Mouse (Mus musculus): Measurements from ENCODE around the gene Spag8.

Gene Spag8

DNA sequence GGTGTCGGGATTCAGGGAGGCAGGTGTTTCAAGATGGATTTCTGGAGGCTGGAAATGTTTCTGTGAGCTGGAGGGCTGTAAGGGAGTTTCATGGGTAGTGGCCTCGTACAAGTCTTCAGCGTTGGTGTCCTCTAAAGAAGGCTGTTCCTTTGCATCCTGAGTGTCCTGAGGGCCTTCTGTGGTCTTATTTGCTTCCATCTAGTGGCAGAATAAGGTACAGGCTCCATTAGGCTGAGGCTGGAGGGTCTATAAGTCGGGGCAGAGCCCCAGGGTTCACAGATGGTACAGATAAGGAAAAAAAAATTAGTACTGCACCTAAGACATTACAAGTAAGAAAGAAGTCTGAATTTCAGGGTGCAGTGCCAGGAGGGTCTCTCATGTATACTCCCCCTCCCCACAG, 13.0 kb upstream of the Spag8 start:
- ChIA-PET CTCF (interaction anchor here in 3 of 4 experiments (0.5 to 2.3 kb wide), 14 partner anchors 9 to 143 kb away, joined by 3 to 13 read pairs (median 3); no protein-coding TSS in a partner anchor), POLR2A (no interaction called here)

DNA sequence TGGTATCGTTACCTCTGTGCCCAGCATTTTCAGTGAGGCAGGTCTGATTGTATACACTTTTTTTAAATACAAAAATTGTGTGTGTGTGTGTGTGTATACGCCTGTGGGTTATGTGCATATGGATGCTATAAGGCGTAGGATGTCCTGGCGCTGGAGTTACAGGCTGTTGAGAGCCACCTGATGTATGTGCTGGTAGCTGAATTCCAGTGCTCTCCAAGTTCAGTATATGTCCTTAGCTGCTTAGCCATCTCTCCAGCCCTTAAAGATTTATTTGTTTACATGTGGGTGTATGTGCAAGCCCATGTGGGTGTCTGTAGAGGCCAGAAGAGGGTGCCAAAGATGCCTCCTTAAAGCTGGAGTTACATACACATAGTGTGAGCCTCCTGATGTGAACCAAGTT, 3.8 kb upstream of the Spag8 start:
- ChIA-PET CTCF (interaction anchor here in 3 of 4 experiments (0.6 to 1.9 kb wide), 14 partner anchors 10 to 610 kb away, joined by 3 to 11 read pairs (median 4); no protein-coding TSS in a partner anchor), POLR2A (interaction anchor here in 2 of 4 experiments (0.9 to 2.7 kb wide), 9 partner anchors 9 to 95 kb away, joined by 3 to 14 read pairs (median 4); partner anchors contain the start of genes Creb3 (in 2 of the 2) and Tln1 (in 2 of the 2))

DNA sequence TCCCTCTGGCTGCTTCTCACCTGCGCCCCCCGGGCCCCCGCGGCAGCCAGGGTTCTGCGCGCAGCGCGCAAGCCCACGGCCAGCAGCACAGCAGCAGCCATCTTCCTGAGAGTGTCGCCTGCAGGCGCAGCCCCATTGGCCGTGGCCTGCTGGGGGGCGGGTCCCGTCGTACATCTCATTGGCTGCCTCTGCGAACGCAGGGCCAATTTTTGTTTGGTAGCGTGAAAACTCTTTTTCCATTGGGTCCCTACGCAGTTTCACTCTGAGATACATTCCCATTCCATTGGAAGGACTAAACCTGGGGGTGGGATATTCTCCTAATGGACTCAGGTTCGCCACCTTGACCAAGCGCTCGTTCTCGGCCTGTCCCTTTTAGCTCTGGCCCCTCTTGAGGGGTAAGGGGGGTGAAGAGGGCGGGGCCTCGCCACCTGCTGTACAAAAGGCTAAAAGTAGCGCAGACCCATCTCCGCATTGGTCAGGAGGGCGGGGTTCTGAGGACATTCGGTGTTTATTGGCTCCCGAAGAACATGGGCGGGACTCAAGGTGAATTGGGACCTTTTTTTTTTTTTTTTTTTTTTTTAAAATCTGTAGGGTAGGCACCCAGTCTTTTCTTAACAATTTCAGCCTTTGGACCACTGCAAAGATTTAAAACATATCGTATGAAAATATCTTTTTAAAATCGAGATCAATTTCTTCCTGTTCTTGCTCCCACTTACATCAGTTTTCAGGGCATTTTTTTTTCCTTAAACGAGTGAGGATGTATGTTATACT, 3.1 kb upstream of the Spag8 start, which contains the start of gene Hint2:
Gene Hint2 (minus strand): TSS at position 128 of the 771 bp plus-strand sequence.
- POLR2A ChIA-PET, result interaction anchor here in 3 of 4 experiments (0.6 to 2.7 kb wide), 16 partner anchors 9 to 656 kb away, joined by 3 to 14 read pairs (median 4); partner anchors contain the start of genes Creb3 (in 2 of the 3) and Tln1 (in 2 of the 3)
- CTCF ChIA-PET, result interaction anchor here in 3 of 4 experiments (0.6 to 1.9 kb wide), 16 partner anchors 11 to 609 kb away, joined by 3 to 11 read pairs (median 4); no protein-coding TSS in a partner anchor

DNA sequence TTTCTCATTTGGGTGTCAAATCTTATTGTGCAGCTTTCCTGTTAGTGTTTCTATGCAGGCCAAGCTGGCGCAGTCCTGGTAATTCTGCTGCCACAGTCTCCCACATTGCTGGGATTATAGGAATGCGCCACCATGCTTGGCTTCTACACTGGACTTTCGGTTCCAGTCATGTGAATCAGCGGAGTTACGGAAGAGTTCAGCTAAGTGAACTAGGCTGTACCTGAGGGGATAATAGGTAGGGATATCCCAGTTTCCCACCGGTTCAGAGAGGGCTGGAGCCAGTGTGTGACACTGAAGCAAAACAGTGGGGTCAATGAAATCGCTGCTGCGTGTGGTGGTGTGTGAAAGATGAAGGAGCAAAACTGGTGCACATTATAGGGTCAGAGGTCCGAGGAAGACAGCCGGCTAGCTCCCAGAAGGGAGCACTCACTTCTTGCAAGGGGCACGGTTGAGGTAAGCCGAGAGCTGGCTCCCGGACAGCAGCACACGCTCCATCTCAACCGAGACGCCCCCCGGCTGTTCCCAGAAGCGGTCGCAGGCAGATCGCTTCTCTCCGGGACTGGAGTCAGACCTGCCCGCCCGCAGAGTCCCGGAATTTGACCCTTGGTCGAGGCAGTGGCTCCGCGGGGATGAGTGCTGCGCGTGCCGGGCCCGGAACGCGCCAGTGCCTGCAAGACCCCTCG, 2.4 kb upstream of the Spag8 start:
- ChIA-PET CTCF (interaction anchor here in 3 of 4 experiments (0.7 to 1.9 kb wide), 13 partner anchors 16 to 224 kb away, joined by 3 to 11 read pairs (median 4); no protein-coding TSS in a partner anchor), POLR2A (interaction anchor here in 3 of 4 experiments (0.6 to 2.7 kb wide), 14 partner anchors 8 to 655 kb away, joined by 3 to 14 read pairs (median 4); partner anchors contain the start of genes Creb3 (in 2 of the 3) and Tln1 (in 2 of the 3))

DNA sequence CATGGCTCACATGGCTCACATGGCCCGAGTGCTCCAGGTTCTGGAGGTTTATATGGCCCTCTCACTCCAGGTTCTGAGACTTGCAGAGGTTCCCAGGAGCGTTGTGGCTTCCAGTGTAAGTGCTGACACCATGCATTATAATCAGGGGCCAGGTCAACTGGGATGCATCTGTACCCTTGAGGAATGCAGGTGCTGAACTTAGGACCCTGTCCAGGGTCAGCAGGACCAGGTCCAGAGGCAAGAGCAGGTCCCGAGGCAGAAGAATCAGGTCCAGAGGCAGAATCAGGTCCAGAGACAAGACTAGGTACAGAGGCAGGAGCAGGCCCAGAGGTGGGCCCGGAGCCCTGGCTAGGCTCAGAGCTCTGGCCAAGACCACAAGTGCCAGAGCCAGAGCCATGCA, 668 bp downstream of the Spag8 start:
- POLR2A ChIA-PET, result interaction anchor here (0.5 to 1.2 kb wide), 4 partner anchors 19 to 223 kb away, joined by 3 read pairs; no protein-coding TSS in a partner anchor
- CTCF ChIA-PET, result interaction anchor here in 2 of 4 experiments (1.0 to 2.0 kb wide), 3 partner anchors 17 to 23 kb away, joined by 4 to 6 read pairs (median 4); partner anchors contain the start of gene Fam221b (in 1 of the 2)

DNA sequence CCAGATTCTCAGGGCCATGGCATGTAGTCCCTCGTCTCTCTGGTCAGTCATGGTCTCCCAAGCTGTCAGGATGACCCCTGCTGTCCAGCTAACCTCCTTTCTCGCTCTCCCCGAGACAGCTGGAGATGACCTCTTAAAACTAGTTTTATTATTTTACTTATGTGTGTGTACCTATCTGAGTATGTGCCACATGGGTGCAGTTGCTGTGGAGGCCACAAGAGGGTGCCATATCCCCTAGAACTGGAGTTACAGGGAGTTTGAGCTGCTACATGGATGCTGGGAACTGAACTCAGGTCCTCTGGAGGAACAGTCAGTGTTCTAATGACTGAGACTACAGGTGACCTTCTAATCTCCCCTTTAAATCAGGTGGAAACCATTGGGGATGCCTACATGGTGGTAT, 3.6 kb downstream of the Spag8 start:
- ChIA-PET POLR2A (interaction anchor here in 3 of 4 experiments (0.5 to 1.4 kb wide), 4 partner anchors 13 to 37 kb away, joined by 3 to 4 read pairs (median 3); no protein-coding TSS in a partner anchor), CTCF (interaction anchor here (0.6 to 3.0 kb wide), 8 partner anchors 12 to 170 kb away, joined by 3 to 14 read pairs (median 3); no protein-coding TSS in a partner anchor)

DNA sequence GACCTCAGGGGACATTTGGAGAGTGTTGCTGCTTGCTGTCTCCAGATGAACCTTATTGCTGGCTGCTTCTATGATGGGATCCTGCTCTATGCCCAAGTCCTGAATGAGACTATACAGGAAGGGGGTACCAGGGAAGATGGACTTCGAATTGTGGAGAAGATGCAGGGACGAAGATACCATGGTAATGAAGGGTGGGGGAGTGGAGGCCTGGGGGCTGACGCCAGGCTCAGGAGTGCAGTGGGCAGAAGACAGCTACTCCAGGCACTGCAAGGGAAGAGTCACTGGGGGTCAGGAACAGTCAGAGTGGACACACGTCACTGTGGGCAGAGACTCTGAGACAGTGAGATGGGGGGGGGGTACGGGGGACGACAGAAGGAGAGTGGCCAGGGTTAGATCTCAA, 12.9 kb downstream of the Spag8 start:
- POLR2A ChIA-PET, result interaction anchor here in 1 of 4 experiments (0.6 kb wide), 1 partner anchor 11 kb away, joined by 3 read pairs; no protein-coding TSS in a partner anchor

DNA sequence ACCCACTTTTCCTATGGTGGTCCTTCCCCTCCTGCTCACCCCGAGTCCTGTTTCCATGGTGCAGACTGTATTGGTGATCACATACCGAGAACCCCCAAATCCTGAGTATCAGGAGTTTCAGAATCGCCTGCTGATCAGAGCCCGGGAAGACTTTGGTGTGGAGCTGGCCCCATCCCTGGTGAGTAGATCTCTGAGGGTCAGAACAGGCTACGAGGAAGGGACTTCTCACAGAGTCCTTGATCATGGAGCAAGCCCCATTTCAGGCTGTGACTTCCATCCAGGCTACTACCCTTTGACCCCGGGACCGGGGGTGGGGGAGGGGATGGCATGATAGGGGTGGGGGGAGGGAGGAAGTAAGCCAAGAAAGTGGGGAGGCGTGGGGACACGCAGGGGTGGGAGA, 13.3 kb downstream of the Spag8 start:
- CTCF ChIA-PET, result interaction anchor here in 1 of 4 experiments (0.7 kb wide), 1 partner anchor 593 kb away, joined by 6 read pairs; no protein-coding TSS in a partner anchor

More for the DNA sequence above, 12.9 kb downstream of the Spag8 start:
- CTCF ChIA-PET, result interaction anchor here in 1 of 4 experiments (1.4 kb wide), 1 partner anchor 10 kb away, joined by 4 read pairs; no protein-coding TSS in a partner anchor

DNA sequence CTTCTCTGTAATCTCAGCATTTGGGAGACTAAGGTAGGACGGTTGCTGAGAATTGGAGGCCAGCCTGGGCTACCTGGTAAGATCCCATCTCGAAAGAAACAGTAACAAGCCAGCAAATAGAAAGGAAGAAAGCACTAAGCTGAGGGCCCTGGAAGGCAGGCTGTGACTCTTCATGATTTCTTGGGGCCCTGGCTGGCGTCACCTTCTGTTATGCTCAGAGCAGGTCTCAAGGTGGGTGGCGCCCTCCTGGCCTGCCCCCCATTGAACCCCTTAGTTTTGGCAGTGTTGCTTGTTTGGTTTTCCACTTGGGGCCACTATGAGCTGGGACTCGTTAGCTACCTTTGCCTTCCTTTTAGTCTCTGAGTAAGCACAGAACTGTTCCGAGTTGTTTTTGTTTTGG, 16.6 kb downstream of the Spag8 start:
- ChIA-PET CTCF (interaction anchor here in 2 of 4 experiments (0.6 to 0.9 kb wide), 2 partner anchors 138 to 585 kb away, joined by 3 to 9 read pairs; no protein-coding TSS in a partner anchor), POLR2A (interaction anchor here in 3 of 4 experiments (0.5 to 0.8 kb wide), 11 partner anchors 13 to 496 kb away, joined by 3 to 5 read pairs (median 3); partner anchors contain the start of gene Spag8 (in 1 of the 3))

More for the DNA sequence above, 13.3 kb downstream of the Spag8 start:
- POLR2A ChIA-PET, result interaction anchor here in 1 of 4 experiments (0.6 kb wide), 1 partner anchor 10 kb away, joined by 3 read pairs; no protein-coding TSS in a partner anchor

DNA sequence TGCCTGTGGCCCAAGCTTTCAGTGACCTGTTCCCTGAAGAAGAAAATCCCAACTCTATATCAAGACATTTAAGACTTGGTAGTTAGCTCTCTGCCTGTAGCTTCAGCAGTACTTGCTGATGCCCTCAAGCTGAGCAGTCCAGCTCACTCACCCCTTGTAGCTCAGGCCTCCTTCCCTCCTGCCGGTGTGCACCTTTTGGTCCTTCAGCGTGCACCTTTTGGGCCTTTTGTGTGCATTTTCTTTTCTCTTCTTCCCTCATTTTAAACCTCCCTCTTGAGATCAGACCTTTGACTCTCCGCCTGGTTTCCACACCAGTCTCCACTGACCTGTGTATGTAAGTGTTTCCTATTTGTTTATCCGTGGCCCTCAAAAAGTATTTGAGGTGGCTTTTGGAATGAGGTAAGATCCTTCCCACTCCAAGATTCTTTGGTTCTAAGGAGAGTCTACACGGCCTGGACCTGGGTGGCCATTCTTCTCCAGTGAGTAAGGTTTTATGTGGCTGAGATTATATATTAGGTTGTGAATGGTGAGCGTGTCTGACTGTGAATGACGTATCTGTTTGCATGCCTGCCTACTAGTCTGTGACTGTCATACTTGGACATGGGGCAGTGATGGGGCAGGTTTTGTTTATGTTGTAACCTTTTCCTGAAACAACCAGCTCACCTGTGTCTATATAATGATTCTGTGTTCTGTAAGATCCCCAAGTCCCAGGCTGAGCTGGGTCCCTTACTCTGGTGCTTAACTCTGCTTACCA, 18.6 kb downstream of the Spag8 start:
- ChIA-PET POLR2A (interaction anchor here in 1 of 4 experiments (1.3 to 1.4 kb wide), 2 partner anchors 56 to 57 kb away, joined by 3 read pairs; partner anchors contain the start of genes Gba2 and Rgp1), CTCF (no interaction called here)

DNA sequence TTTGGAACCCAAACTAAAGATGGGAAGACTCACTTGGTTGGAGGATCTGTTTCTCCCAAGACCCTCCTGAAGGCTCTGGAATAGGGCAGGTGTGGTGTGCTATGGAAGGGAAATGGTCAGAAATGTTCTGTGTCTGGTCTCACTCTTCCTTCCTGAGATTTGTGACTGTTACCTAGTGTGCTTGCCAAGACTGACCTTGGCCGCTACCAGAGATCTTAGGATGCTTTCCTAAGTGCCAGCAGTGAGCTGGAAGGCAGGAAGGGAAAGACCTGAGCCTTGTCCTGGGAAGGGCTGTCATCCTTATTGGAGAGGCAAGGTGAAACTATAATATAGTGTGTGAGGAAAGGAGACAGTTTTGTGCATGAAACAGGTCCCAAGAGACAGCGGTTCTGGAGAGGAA, 19.7 kb downstream of the Spag8 start:
- CTCF ChIA-PET, result interaction anchor here in 2 of 4 experiments (0.5 to 1.6 kb wide), 3 partner anchors 38 to 155 kb away, joined by 3 to 4 read pairs (median 3); no protein-coding TSS in a partner anchor
- POLR2A ChIA-PET, result interaction anchor here in 1 of 4 experiments (2.4 kb wide), 1 partner anchor 71 kb away, joined by 7 read pairs; the partner anchor contains the start of gene Tln1

DNA sequence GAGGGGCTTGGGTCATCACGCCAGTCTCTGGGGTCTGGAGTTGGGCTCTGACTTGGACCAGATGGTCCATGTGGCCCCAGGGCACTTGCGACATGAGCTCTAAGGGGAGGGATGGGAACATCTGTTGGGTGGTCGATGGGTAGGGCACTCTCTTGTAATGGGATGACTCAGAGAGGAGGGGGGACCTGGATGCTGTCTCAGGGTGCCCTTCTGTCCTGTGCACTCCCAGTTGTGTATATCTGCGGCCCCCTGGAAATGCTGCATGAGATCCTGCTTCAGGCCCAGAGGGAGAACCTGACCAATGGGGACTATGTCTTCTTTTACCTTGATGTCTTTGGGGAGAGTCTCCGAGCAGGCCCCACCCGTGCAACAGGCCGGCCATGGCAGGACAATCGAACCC, 20.1 kb downstream of the Spag8 start:
- CTCF ChIA-PET, result interaction anchor here in 2 of 4 experiments (1.6 to 2.2 kb wide), 2 partner anchors 39 kb away, joined by 3 to 10 read pairs; no protein-coding TSS in a partner anchor
- POLR2A ChIA-PET, result interaction anchor here in 2 of 4 experiments (0.7 to 2.4 kb wide), 3 partner anchors 60 to 70 kb away, joined by 3 to 7 read pairs (median 3); partner anchors contain the start of gene Tln1 (in 1 of the 2)

DNA sequence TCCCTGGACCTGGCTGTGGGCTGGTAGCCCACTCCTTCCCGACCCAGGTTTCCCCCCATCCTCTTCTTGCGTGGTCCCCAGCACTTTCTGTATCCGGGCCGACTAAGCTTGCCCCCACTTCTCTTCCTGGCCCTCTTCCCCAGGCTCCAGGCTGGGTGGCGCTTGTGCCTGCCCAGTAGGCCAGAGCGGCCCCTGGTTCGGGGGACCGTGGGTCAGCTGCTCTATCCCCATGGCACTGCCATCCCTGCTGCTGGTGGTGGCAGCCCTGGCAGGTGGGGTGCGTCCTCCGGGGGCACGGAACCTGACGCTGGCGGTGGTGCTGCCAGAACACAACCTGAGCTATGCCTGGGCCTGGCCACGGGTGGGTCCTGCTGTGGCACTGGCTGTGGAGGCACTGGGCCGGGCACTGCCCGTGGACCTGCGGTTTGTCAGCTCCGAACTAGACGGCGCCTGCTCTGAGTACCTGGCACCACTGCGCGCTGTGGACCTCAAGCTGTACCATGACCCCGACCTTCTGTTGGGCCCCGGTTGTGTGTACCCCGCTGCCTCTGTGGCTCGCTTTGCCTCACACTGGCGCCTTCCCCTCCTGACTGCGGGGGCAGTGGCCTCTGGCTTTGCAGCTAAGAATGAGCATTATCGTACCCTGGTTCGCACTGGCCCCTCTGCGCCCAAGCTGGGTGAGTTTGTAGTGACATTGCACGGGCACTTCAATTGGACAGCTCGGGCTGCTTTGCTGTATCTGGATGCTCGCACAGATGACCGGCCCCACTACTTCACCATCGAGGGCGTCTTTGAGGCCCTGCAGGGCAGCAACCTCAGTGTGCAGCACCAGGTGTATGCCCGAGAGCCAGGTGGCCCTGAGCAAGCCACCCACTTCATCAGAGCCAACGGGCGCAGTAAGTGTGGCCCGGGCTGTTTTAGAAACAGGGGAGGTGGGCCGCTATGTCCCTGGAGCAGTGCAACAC, 21.2 kb downstream of the Spag8 start:
- ChIA-PET CTCF (interaction anchor here in 3 of 4 experiments (0.6 to 3.5 kb wide), 13 partner anchors 24 to 337 kb away, joined by 3 to 26 read pairs (median 5); partner anchors contain the start of genes Creb3 (in 1 of the 3), Gba2 (in 1 of the 3), Hint2 (in 1 of the 3) and Rgp1 (in 1 of the 3)), POLR2A (interaction anchor here in 3 of 4 experiments (0.7 to 2.4 kb wide), 8 partner anchors 9 to 164 kb away, joined by 3 to 7 read pairs (median 4); partner anchors contain the start of gene Tln1 (in 1 of the 3))

DNA sequence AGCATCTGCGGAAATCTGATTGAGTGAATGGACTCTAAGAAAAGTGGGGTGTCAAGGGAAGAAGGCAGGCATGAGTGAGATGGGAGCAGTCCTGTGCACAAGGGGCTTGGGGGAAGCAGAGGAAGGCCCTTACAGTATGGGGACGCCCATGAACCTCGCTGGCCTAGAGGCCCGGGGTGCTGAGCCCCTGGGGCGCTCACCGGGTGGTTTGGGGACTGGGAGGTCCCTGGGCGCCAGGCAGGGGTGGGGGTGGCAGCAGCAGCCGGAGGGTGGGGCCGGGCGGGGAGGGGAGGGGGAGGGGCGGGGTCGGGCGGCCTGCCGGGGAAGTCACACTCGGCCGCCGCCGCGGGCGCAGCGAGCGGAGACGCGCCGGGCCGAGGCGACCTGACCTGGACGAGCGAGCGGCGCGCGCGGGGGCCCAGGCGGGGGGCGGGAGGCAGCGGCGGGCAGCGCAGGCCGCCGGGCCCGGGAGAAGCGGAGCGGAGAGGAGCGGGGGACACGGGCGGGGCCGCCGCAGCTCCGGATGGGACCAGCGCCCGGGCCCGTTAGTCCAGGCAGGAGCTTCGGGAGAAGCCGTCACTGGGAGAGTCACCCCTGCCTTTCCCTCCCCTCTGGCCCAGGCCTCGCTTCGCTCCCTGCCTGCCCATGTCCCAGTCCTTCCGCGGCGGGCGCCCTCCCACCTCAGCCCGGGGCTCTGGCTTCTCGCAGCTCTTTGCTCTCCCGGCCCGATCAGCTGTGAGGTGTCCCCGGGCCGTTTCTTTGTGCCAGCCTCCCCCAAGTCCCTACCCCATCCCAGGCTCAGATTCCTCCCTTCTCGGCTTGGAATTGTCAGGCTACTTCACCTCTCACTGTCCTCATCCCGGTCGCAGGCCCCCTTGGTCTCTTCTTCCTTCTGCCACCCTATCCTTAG, 22.1 kb downstream of the Spag8 start, which contains the start of gene Npr2:
Gene Npr2 (plus strand): TSS at position 890 of the 910 bp plus-strand sequence.
- ChIA-PET POLR2A (interaction anchor here in 3 of 4 experiments (0.6 to 2.7 kb wide), 12 partner anchors 10 to 205 kb away, joined by 3 to 8 read pairs (median 4); partner anchors contain the start of genes Creb3 (in 1 of the 3) and Tln1 (in 1 of the 3)), CTCF (interaction anchor here (0.6 to 3.5 kb wide), 25 partner anchors 18 to 338 kb away, joined by 3 to 26 read pairs (median 5); partner anchors contain the start of genes Creb3 (in 1 of the 4), Gba2 (in 1 of the 4), Hint2 (in 1 of the 4) and Olfr157 (in 1 of the 4))
